Mouse (Mus musculus) MEL (cell line): ENCODE data around the gene Naa15. TPM values are rescaled to one million over a fixed set of nuclear protein-coding genes. Genes with fewer than 3 reads are reported as not detected.
A peak's percentile ranks its signal among the peaks of the same experiment; 100 is the strongest.
"Not testable (repeated sequence)": the region's sequence is repeated elsewhere in the genome, so short reads cannot be mapped to it uniquely, and the experiment has no call there.

Experiments
- DNase-seq: peaks from one replicate; pipeline ENCODE4 v3.0.0; 2011; ENCODE audit warnings: low read depth, low spot score
- H3K27ac ChIP-seq: 2 replicates; pipeline ENCODE4 v1.5.1; 2012; ENCODE audit warnings: low read depth, mild to moderate bottlenecking, control low read depth, low read length, moderate library complexity; ENCODE audit not compliant: control insufficient read depth
- H3K27me3 ChIP-seq, 2 experiments: fragments of 150-350 bp in 1 of 2; sonication (generic) in 1 of 2; 2 replicates each; pipeline ENCODE4 v1.6.1; 2012; ENCODE audit warnings: low read length in 2 of 2, mild to moderate bottlenecking in 2 of 2, improper control_type of control experiment in 1 of 2, moderate library complexity in 1 of 2; ENCODE audit not compliant: insufficient read depth in 2 of 2, control insufficient read depth in 1 of 2
- H3K36me3 ChIP-seq, 2 experiments: 2 replicates each; pipeline ENCODE4 v1.6.1; 2012 to 2014; ENCODE audit warnings: low read length in 2 of 2, improper control_type of control experiment in 1 of 2, inconsistent platforms in 1 of 2, mild to moderate bottlenecking in 1 of 2; ENCODE audit not compliant: insufficient read depth in 2 of 2, control insufficient read depth in 1 of 2
- H3K4me1 ChIP-seq, 2 experiments: fragments of 150-350 bp in 1 of 2; sonication (generic) in 1 of 2; 2 replicates each; pipeline ENCODE4 v1.6.1; 2012; ENCODE audit warnings: low read length in 2 of 2, improper control_type of control experiment in 1 of 2, mild to moderate bottlenecking in 1 of 2; ENCODE audit not compliant: insufficient read depth in 2 of 2, control insufficient read depth in 1 of 2
- H3K4me3 ChIP-seq, 2 experiments: fragments of 150-350 bp in 1 of 2; sonication (generic) in 1 of 2; 2 replicates each; pipeline ENCODE4 v1.5.1; 2012; ENCODE audit warnings: low read depth in 2 of 2, low read length in 2 of 2, mild to moderate bottlenecking in 2 of 2, moderate library complexity in 2 of 2, control low read depth in 1 of 2, improper control_type of control experiment in 1 of 2; ENCODE audit not compliant: control insufficient read depth in 1 of 2, insufficient read depth in 1 of 2
- H3K79me2 ChIP-seq: 2 replicates; pipeline ENCODE4 v1.6.1; 2012; ENCODE audit warnings: mild to moderate bottlenecking, low read length, moderate library complexity; ENCODE audit not compliant: control insufficient read depth, poor library complexity, insufficient read depth
- H3K9ac ChIP-seq: 2 replicates; pipeline ENCODE4 v1.6.1; 2012; ENCODE audit warnings: low read depth, mild to moderate bottlenecking, control low read depth, low read length, moderate library complexity; ENCODE audit not compliant: control insufficient read depth, poor library complexity, severe bottlenecking
- H3K9me3 ChIP-seq: fragments of 150-350 bp; sonication (generic); replicated peaks from 2 replicates; pipeline ENCODE4 v1.6.1; 2012; ENCODE audit warnings: mild to moderate bottlenecking, low read length, improper control_type of control experiment, moderate library complexity; ENCODE audit not compliant: insufficient read depth
- BHLHE40 ChIP-seq: IDR thresholded peaks from 2 replicates; pipeline ENCODE4 v1.6.1; 2012; ENCODE audit warnings: low read depth, mild to moderate bottlenecking, inconsistent platforms, low read length, improper control_type of control experiment, borderline replicate concordance
- CHD1 ChIP-seq: IDR thresholded peaks from 2 replicates; pipeline ENCODE4 v1.6.1; 2012; ENCODE audit warnings: low read depth, mild to moderate bottlenecking, inconsistent platforms, low read length, improper control_type of control experiment
- CHD2 ChIP-seq: IDR thresholded peaks from 2 replicates; pipeline ENCODE4 v1.6.1; 2011; ENCODE audit warnings: low read length, improper control_type of control experiment
- CTCF ChIP-seq, 3 experiments: IDR thresholded peaks in 2 of 3; conservative IDR thresholded peaks in 1 of 3; 2 replicates each; pipeline ENCODE4 v1.5.1; 2011 to 2012; ENCODE audit warnings: low read length in 3 of 3, low read depth in 2 of 3, mild to moderate bottlenecking in 2 of 3, improper control_type of control experiment in 1 of 3, inconsistent platforms in 1 of 3, mixed read lengths in 1 of 3, moderate library complexity in 1 of 3; ENCODE audit not compliant: control insufficient read depth in 1 of 3, insufficient read depth in 1 of 3, poor library complexity in 1 of 3, severe bottlenecking in 1 of 3
- ELF1 ChIP-seq: IDR thresholded peaks from 2 replicates; pipeline ENCODE4 v1.6.1; 2014; ENCODE audit warnings: low read depth, mild to moderate bottlenecking, inconsistent platforms, low read length, improper control_type of control experiment, moderate library complexity
- EP300 ChIP-seq, 2 experiments: IDR thresholded peaks; 2 replicates each; pipeline ENCODE4 v1.6.1; 2011; ENCODE audit warnings: improper control_type of control experiment in 2 of 2, low read length in 2 of 2, low read depth in 1 of 2, mild to moderate bottlenecking in 1 of 2
- GATA1 ChIP-seq: IDR thresholded peaks from 2 replicates; pipeline ENCODE4 v1.6.1; 2011; ENCODE audit warnings: low read depth, low read length, improper control_type of control experiment
- HCFC1 ChIP-seq: IDR thresholded peaks from 2 replicates; pipeline ENCODE4 v1.6.1; 2012; ENCODE audit warnings: low read depth, mild to moderate bottlenecking, inconsistent platforms, low read length, improper control_type of control experiment, moderate library complexity
- KAT2A ChIP-seq: conservative IDR thresholded peaks from 2 replicates; pipeline ENCODE4 v1.6.1; 2012; ENCODE audit warnings: low read depth, low read length, improper control_type of control experiment, inconsistent platforms
- MYC ChIP-seq: IDR thresholded peaks from 2 replicates; pipeline ENCODE4 v1.6.1; 2011; ENCODE audit warnings: low read depth, mild to moderate bottlenecking, low read length, improper control_type of control experiment, moderate library complexity
- NELFE ChIP-seq: IDR thresholded peaks from 2 replicates; pipeline ENCODE4 v1.6.1; 2011; ENCODE audit warnings: low read depth, low read length, improper control_type of control experiment
- NRF1 ChIP-seq: IDR thresholded peaks from 2 replicates; pipeline ENCODE4 v1.6.1; 2014; ENCODE audit warnings: low read depth, mild to moderate bottlenecking, inconsistent platforms, low read length, improper control_type of control experiment, moderate library complexity; ENCODE audit not compliant: poor library complexity, insufficient read depth, severe bottlenecking
- POLR2AphosphoS2 ChIP-seq: IDR thresholded peaks from 2 replicates; pipeline ENCODE4 v1.6.1; 2011; ENCODE audit warnings: low read length, improper control_type of control experiment
- RAD21 ChIP-seq: IDR thresholded peaks from 2 replicates; pipeline ENCODE4 v1.6.1; 2011; ENCODE audit warnings: mild to moderate bottlenecking, low read depth, low read length, improper control_type of control experiment
- TAL1 ChIP-seq: IDR thresholded peaks from 2 replicates; pipeline ENCODE4 v1.6.1; 2012; ENCODE audit warnings: mild to moderate bottlenecking, inconsistent platforms, low read length, moderate library complexity, mixed read lengths
- TBP ChIP-seq: IDR thresholded peaks from 2 replicates; pipeline ENCODE4 v1.8.0; 2011; ENCODE audit warnings: low read depth, low read length, improper control_type of control experiment
- TCF12 ChIP-seq: IDR thresholded peaks from 2 replicates; pipeline ENCODE4 v1.6.1; 2014; ENCODE audit warnings: low read depth, mild to moderate bottlenecking, inconsistent platforms, low read length, improper control_type of control experiment, moderate library complexity
- UBTF ChIP-seq: IDR thresholded peaks from 2 replicates; pipeline ENCODE4 v1.6.1; 2012; ENCODE audit warnings: low read depth, mild to moderate bottlenecking, inconsistent platforms, low read length, improper control_type of control experiment, moderate library complexity, borderline replicate concordance; ENCODE audit not compliant: insufficient read depth
- USF1 ChIP-seq: IDR thresholded peaks from 2 replicates; pipeline ENCODE4 v1.6.1; 2014; ENCODE audit warnings: low read depth, mild to moderate bottlenecking, inconsistent platforms, low read length, improper control_type of control experiment, moderate library complexity
- USF2 ChIP-seq, 2 experiments: IDR thresholded peaks; 2 replicates each; pipeline ENCODE4 v1.6.1; 2011 to 2012; ENCODE audit warnings: improper control_type of control experiment in 2 of 2, low read length in 2 of 2, borderline replicate concordance in 1 of 2, inconsistent platforms in 1 of 2, low read depth in 1 of 2, mild to moderate bottlenecking in 1 of 2; ENCODE audit not compliant: insufficient read depth in 1 of 2
- ZC3H11A ChIP-seq: IDR thresholded peaks from 2 replicates; pipeline ENCODE4 v1.6.1; 2012; ENCODE audit warnings: low read depth, mild to moderate bottlenecking, inconsistent platforms, low read length, improper control_type of control experiment
- ZKSCAN1 ChIP-seq: IDR thresholded peaks from 2 replicates; pipeline ENCODE4 v1.6.1; 2012; ENCODE audit warnings: low read depth, mild to moderate bottlenecking, inconsistent platforms, low read length, improper control_type of control experiment, moderate library complexity
- ZMIZ1 ChIP-seq: IDR thresholded peaks from 2 replicates; pipeline ENCODE4 v1.6.1; 2012; ENCODE audit warnings: low read depth, mild to moderate bottlenecking, inconsistent platforms, low read length, improper control_type of control experiment, moderate library complexity
- ZNF384 ChIP-seq: IDR thresholded peaks from 2 replicates; pipeline ENCODE4 v1.6.1; 2012; ENCODE audit warnings: low read depth, mild to moderate bottlenecking, inconsistent platforms, low read length, improper control_type of control experiment
- polyA plus RNA-seq, 2 experiments: library from polyadenylated mRNA; stranded (reverse) in 1 of 2; unstranded in 1 of 2; fragments of >175 nt in 1 of 2; fragments of >200 nt in 1 of 2; gene quantifications; 2 replicates each; pipeline versions ENCODE4 v1.2.1 to v1.2.4; 2012; ENCODE audit warnings: low replicate concordance in 2 of 2, low read depth in 1 of 2; ENCODE audit not compliant: insufficient read length in 2 of 2, insufficient read depth in 1 of 2, missing spikeins in 1 of 2
- total RNA-seq: library from RNA; depleted of rRNA; stranded (reverse); fragments of 300-350 nt; gene quantifications from 2 replicates; pipeline ENCODE4 v1.2.3, GENCODE M21; 2012

Gene Naa15
- total and polyA plus RNA-seq, 3 experiments = 36.6 to 558 (median 61.6) TPM

DNA sequence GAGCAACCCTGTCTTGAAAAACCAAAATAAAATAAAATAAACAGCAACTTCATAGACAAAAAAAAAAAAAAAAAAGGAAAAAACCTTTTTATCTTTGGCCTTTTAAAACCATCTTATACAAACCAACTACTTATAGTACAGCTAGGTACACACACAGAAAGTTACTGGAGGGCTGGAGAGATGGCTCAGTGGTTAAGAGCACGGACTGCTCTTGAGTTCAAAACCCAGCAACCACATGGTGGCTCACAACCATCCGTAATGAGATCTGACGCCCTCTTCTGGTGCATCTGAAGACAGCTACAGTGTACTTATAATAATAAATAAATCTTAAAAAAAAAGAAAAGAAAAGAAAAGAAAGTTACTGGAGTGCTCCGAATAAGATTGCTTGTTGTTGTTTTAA lies 12.9 kb upstream of the Naa15 start:
- not testable (repeated sequence) for DNase-seq, H3K9me3 ChIP-seq, H3K4me3 ChIP-seq, H3K27me3 ChIP-seq, H3K79me2 ChIP-seq, H3K27ac ChIP-seq, H3K9ac ChIP-seq, H3K36me3 ChIP-seq, H3K4me1 ChIP-seq
- TF ChIP-seq CTCF (IDR thresholded peaks at IDR 0.05 in 2 of 3, conservative IDR thresholded peaks at IDR 0.05 in 1 of 3; ENCODE audit: control insufficient read depth in 1 of 3, insufficient read depth in 1 of 3, low read depth in 2 of 3, low read length in 3 of 3, poor library complexity in 1 of 3, severe bottlenecking in 1 of 3) (peak in 1 of 3 experiments; percentile 39; a peak in 1 of 6 replicates), ZNF384 (peak; percentile 37; the same call in 1 of the 2 replicates)

DNA sequence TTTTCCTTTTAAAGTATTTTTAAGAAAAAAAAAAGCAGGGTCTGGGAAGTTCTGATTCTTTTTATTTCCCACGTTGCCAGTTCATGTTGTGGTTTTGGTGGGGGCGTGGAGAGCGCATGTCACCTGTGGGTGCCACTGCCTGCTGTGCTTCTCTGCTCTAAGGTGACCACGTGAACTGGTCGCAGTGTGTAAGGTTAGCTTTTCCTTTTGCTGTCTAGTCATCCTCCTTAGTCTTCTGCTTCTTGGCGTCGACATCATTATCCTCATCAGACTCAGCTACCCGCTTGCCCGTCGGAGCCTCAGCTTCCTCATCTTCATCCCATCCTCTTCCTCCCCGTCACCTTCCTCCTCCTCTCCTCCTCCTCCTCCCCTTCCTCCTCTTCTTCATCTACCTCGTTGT lies 12.3 kb upstream of the Naa15 start:
- no peaks in the 10 kb centered on the region for H3K79me2 ChIP-seq
- H3K9me3 ChIP-seq = no peaks in the 10 kb centered on the region
- no peaks in the 10 kb centered on the region for H3K27me3 ChIP-seq
- H3K36me3 ChIP-seq = peaks cover 5 to 10% of the 10 kb centered on the region in 2 experiments
- no peak overlapping the region for H3K27ac ChIP-seq
- TF ChIP-seq CHD1 (no peak), BHLHE40 (no peak), CHD2 (no peak), NRF1 (no peak), ZKSCAN1 (no peak), CTCF (IDR thresholded peaks at IDR 0.05 in 2 of 3, conservative IDR thresholded peaks at IDR 0.05 in 1 of 3; ENCODE audit: control insufficient read depth in 1 of 3, insufficient read depth in 1 of 3, low read depth in 2 of 3, low read length in 3 of 3, poor library complexity in 1 of 3, severe bottlenecking in 1 of 3) (no peak), TBP (no peak)
- no peaks in the 10 kb centered on the region for H3K4me1 ChIP-seq
- DNase-seq = no peak
- no peak overlapping the region for H3K4me3 ChIP-seq
- no peak overlapping the region for H3K9ac ChIP-seq

DNA sequence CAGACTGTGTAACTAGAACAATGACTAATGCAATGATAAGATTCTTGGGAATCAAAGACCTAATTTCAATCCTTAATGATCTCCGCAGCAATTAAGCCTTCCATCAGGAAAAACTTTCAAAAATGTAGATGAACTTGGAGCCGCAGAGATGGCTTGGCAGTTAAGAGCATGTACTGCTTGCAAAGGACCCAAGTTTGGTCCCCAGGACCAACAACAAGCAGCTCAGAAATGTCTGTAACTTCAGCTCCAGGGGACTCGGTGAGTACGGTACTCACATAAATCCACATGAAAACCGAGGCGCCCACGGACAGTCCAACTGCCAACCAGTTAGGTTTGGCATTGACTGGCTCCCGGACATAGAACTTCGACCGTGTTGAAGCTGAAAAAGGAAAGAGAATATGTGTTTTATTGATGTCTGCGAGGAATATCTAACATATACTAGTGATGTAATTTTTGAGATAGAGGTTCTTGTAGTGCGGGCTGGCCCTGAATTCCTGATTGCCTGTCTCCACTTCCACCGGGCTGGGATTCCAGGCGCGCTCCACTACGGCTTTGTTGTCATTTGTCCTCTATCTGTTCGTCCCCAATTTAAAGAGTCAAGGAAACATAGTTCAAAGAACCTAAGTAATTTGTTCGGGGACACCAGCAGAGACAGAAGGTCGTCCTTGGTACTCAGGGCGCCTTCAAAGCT lies 6.9 kb upstream of the Naa15 start:
- Histone ChIP-seq H3K36me3 (peaks cover 10 to 12% of the 10 kb centered on the region in 2 experiments), H3K4me1 (peaks cover 0 to 3% of the 10 kb centered on the region in 2 experiments; a peak in 2 of 4 replicates), H3K9me3 (no peaks in the 10 kb centered on the region), H3K4me3 (peak overlapping the region; percentile 93 to 100), H3K9ac (peak overlapping the region; percentile 99), H3K27ac (peak overlapping the region; percentile 86), H3K27me3 (no peaks in the 10 kb centered on the region), H3K79me2 (peaks cover 10% of the 10 kb centered on the region)
- DNase-seq = no peak
- no peak for TF ChIP-seq ZC3H11A
- TF ChIP-seq CTCF (IDR thresholded peaks at IDR 0.05 in 2 of 3, conservative IDR thresholded peaks at IDR 0.05 in 1 of 3; ENCODE audit: control insufficient read depth in 1 of 3, insufficient read depth in 1 of 3, low read depth in 2 of 3, low read length in 3 of 3, poor library complexity in 1 of 3, severe bottlenecking in 1 of 3) = no peak
- no peak for TF ChIP-seq USF1
- no peak for TF ChIP-seq TAL1
- TF ChIP-seq HCFC1 = no peak
- TF ChIP-seq NELFE = no peak
- no peak for TF ChIP-seq TCF12
- TF ChIP-seq EP300 (IDR thresholded peaks at IDR 0.05; ENCODE audit: low read depth in 1 of 2, low read length in 2 of 2) = no peak
- no peak for TF ChIP-seq GATA1
- TF ChIP-seq ELF1 = no peak
- no peak for TF ChIP-seq KAT2A
- no peak for TF ChIP-seq RAD21
- no peak for TF ChIP-seq UBTF
- no peak for TF ChIP-seq ZMIZ1
- TF ChIP-seq POLR2AphosphoS2 = no peak
- TF ChIP-seq MYC = no peak
- TF ChIP-seq USF2 (IDR thresholded peaks at IDR 0.05; ENCODE audit: borderline replicate concordance in 1 of 2, insufficient read depth in 1 of 2, low read depth in 1 of 2, low read length in 2 of 2) = no peak
